Mouse (Mus musculus): Measurements from ENCODE around the gene Itgb8. TPM values are rescaled to one million over a fixed set of nuclear protein-coding genes. Genes with fewer than 3 reads are reported as not detected.

The Itgb8 gene
- total and polyA plus RNA-seq, 2 experiments from 2014 or later = 8.2 to 28.3 TPM

DNA sequence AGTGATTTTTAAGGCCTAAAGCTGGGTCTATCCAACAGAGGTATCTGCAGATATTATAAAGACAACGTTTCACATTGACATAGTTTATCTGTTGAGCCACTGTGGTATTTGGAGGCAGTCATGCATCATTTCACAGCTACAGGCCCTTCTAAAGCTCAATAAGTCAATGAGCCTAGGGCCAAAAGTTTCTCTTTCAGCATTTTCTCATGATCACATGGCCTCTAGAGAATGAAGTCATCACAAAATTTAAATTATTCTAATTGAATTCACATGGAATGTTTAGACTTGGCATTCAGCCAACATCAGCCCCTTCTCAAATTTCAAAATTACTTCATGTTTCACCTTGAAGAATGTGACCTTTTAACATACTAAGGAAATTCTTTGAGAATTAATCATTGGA lies 10.0 kb upstream of the Itgb8 start:
- 16% methylated on average over 1 of the region's 1 CpGs for WGBS

DNA sequence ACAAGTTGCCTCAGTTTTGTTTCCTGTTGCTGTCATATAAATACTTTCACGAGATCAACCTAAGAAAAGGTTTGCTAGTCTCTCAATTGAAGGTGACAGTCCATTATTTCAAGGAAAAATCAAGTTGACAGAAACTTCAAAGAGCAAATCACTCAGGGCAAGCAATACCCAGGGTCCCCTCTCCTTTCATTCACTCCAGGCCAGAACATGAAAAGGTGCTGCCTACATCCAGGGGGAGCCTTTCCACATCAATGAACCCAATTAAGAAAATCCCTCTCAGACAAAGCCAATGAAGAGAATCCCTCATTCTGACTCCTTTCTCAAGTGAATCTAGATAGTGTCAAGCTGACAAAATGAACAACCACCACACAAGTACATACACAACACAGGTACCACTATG lies 2.5 kb upstream of the Itgb8 start:
- no peak for ATAC-seq
- no peaks in the 10 kb centered on the region for H3K9me3 ChIP-seq (ENCODE audit: low read length)
- H3K4me2 ChIP-seq (ENCODE audit: low read depth) = no peak overlapping the region
- H3K27ac ChIP-seq (ENCODE audit: low read depth, low read length) = no peak overlapping the region
- H3K27me3 ChIP-seq (ENCODE audit: insufficient read depth, low read length) = no peaks in the 10 kb centered on the region
- no peak overlapping the region for H3K9ac ChIP-seq
- H3K36me3 ChIP-seq (ENCODE audit: insufficient read depth) = no peaks in the 10 kb centered on the region
- H3K4me1 ChIP-seq (ENCODE audit: insufficient read depth) = peaks cover 8% of the 10 kb centered on the region; the same call in 1 of the 2 replicates
- H3K4me3 ChIP-seq (ENCODE audit: low read depth, low read length) = no peak overlapping the region
- no peak for TF ChIP-seq CTCF (IDR thresholded peaks at IDR 0.05; ENCODE audit: low read depth)
- no peak for DNase-seq
- 22% methylated on average over 1 of the region's 1 CpGs for WGBS

More for the DNA sequence above, 10.0 kb upstream of the Itgb8 start:
- Histone ChIP-seq H3K4me3 (ENCODE audit: low read depth, low read length) (no peak overlapping the region), H3K9ac (no peak overlapping the region), H3K4me1 (ENCODE audit: insufficient read depth) (no peaks in the 10 kb centered on the region), H3K27me3 (ENCODE audit: insufficient read depth, low read length) (no peaks in the 10 kb centered on the region), H3K9me3 (ENCODE audit: low read length) (no peaks in the 10 kb centered on the region), H3K27ac (ENCODE audit: low read depth, low read length) (no peak overlapping the region), H3K4me2 (ENCODE audit: low read depth) (no peak overlapping the region), H3K36me3 (ENCODE audit: insufficient read depth) (no peaks in the 10 kb centered on the region)
- ATAC-seq (no peak), DNase-seq (no peak)
- TF ChIP-seq CTCF (IDR thresholded peaks at IDR 0.05; ENCODE audit: low read depth) = no peak

DNA sequence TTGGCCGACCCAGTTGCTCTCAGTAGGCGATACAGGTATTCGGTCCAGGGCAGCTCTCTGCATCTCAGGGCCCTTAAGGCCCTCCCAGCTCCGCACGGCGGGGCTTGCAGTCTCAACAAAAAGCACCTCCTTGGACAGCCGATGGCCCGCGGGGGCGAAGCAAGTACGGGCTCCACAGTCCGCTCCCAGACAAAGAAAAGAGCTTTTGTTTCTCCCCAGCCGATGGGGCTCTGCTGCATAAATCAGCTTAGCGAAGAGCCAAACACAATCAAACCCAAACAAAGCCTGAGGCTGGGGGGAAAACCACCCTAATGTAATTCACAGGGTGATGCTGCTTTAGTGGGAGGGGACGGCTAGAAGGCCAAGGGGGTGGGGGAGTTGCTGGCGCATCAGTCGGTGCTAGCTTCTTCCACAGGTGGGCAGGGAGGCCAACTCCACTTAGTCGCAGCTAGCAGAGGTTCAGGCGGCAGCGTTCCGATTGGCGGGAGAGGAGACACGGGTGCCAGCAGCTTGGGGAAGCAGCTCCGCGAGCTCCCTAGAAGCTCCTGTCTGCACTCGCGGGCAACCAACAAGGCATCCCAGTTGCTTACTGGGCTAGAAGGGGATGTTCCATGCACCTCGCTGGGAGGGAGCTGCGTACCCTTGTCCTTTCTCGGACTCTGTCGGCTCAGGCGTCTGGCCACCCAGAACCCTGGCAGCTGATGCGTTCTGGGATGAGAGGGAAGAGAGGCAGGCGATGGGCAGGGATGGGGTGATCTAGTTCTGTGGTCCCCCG lies 494 bp downstream of the Itgb8 start:
- H3K27me3 ChIP-seq (ENCODE audit: insufficient read depth, low read length) = no peaks in the 10 kb centered on the region
- H3K4me2 ChIP-seq (ENCODE audit: low read depth) = peak overlapping the region; percentile 67
- peak overlapping the region; percentile 72 for H3K9ac ChIP-seq
- no peaks in the 10 kb centered on the region for H3K36me3 ChIP-seq (ENCODE audit: insufficient read depth)
- DNase-seq (peak; percentile 88), ATAC-seq (peak; percentile 85)
- H3K4me3 ChIP-seq (ENCODE audit: low read depth, low read length) = peak overlapping the region; percentile 50
- no peak for TF ChIP-seq CTCF (IDR thresholded peaks at IDR 0.05; ENCODE audit: low read depth)
- H3K4me1 ChIP-seq (ENCODE audit: insufficient read depth) = peaks cover 17% of the 10 kb centered on the region
- 4% methylated on average over 35 of the region's 35 CpGs for WGBS
- H3K27ac ChIP-seq (ENCODE audit: low read depth, low read length) = peak overlapping the region; percentile 85
- no peaks in the 10 kb centered on the region for H3K9me3 ChIP-seq (ENCODE audit: low read length)

DNA sequence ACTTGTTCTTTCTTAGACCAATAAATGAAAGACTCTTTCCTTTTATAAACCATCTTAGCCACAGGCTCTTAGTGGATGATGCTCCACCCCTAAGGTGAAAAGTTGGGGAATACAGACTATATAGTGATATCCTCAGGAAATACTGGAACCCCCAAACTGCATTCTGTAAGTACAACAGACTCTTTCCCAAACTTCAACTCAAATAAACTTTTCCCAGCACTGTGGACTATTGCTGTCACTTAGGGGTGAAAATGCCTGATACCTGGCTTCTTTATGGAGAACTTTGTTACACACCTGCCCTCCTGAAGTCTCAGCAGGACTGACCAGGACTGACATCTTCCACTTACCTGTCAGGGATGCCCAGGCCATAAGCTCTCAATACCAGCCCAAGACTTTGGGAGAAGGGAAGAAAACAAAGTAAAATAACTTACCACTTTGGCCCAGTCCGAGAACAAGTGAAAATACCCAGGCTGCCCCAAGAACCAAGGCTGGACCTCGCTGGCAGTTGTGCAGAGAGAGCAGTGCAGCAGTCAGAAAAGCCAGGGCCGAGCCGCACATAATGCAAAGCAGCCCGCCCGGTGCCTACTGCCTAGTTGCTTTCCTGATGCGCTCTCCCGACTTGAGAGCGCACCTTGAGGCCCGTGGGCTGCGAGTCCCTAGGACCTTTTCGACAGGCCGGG lies 1.2 kb downstream of the Itgb8 start:
- ATAC-seq = peak; percentile 26

DNA sequence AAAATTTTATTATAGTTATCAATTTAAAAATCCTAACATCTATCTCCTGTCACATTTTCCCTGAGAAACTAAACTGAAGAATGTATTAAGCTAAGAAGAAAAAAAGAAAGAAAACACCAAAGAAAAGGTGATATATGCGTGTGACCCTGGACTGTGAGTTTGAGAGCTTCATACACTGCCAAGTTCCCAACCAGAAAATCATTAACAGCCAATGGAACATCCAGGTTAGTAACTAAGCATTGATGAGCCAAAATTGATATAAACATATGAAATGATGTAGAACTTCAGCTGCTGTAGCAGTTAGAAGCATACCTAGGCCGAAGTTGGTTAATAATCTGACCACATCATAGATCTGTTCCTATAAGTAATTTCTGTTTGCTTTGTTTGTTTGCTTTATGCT lies 6.8 kb downstream of the Itgb8 start:
- WGBS = 92% methylated on average over 2 of the region's 2 CpGs

More for the DNA sequence above, 1.2 kb downstream of the Itgb8 start:
- Histone ChIP-seq H3K36me3 (ENCODE audit: insufficient read depth) (no peaks in the 10 kb centered on the region), H3K27me3 (ENCODE audit: insufficient read depth, low read length) (no peaks in the 10 kb centered on the region), H3K9ac (peak overlapping the region; percentile 72), H3K27ac (ENCODE audit: low read depth, low read length) (peak overlapping the region; percentile 85), H3K9me3 (ENCODE audit: low read length) (no peaks in the 10 kb centered on the region), H3K4me1 (ENCODE audit: insufficient read depth) (peaks cover 17% of the 10 kb centered on the region), H3K4me2 (ENCODE audit: low read depth) (peak overlapping the region; percentile 67), H3K4me3 (ENCODE audit: low read depth, low read length) (peak overlapping the region; percentile 50)
- TF ChIP-seq CTCF (IDR thresholded peaks at IDR 0.05; ENCODE audit: low read depth) = no peak
- no peak for DNase-seq
- WGBS = under 1% methylated on average over 13 of the region's 13 CpGs

DNA sequence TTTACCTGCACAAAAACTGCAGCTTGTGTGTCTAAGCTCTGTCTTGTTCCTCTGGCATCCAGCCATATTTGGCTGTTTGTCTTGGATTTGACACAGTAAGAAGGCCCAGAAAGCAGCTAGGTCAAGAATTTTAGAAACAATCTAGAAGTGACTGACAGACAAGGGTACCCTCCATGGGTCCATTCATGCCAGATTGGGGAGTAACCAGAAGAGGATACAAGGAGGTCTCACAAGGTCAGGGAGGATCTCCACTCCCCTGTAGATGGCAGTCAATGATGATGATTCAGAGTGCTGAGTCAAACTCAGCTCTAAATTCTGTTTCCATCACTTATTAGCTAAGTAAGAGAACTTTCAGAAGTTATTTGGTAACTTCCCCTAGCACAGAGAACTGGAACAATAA lies 8.2 kb downstream of the Itgb8 start:
- H3K4me1 ChIP-seq (ENCODE audit: insufficient read depth) = peaks cover 6% of the 10 kb centered on the region; the same call in 1 of the 2 replicates
- TF ChIP-seq CTCF (IDR thresholded peaks at IDR 0.05; ENCODE audit: low read depth) = no peak
- H3K9ac ChIP-seq = no peak overlapping the region
- no peak overlapping the region for H3K27ac ChIP-seq (ENCODE audit: low read depth, low read length)
- no peaks in the 10 kb centered on the region for H3K36me3 ChIP-seq (ENCODE audit: insufficient read depth)
- DNase-seq = no peak
- no peak overlapping the region for H3K4me2 ChIP-seq (ENCODE audit: low read depth)
- H3K27me3 ChIP-seq (ENCODE audit: insufficient read depth, low read length) = no peaks in the 10 kb centered on the region
- H3K4me3 ChIP-seq (ENCODE audit: low read depth, low read length) = no peak overlapping the region
- H3K9me3 ChIP-seq (ENCODE audit: low read length) = no peaks in the 10 kb centered on the region
- no peak for ATAC-seq

More for the DNA sequence above, 6.8 kb downstream of the Itgb8 start:
- ATAC-seq (no peak), DNase-seq (no peak)
- no peak for TF ChIP-seq CTCF (IDR thresholded peaks at IDR 0.05; ENCODE audit: low read depth)
- Histone ChIP-seq H3K4me3 (ENCODE audit: low read depth, low read length) (no peak overlapping the region), H3K4me2 (ENCODE audit: low read depth) (no peak overlapping the region), H3K4me1 (ENCODE audit: insufficient read depth) (peaks cover 10% of the 10 kb centered on the region), H3K36me3 (ENCODE audit: insufficient read depth) (no peaks in the 10 kb centered on the region), H3K9me3 (ENCODE audit: low read length) (no peaks in the 10 kb centered on the region), H3K27me3 (ENCODE audit: insufficient read depth, low read length) (no peaks in the 10 kb centered on the region), H3K9ac (no peak overlapping the region), H3K27ac (ENCODE audit: low read depth, low read length) (no peak overlapping the region)

DNA sequence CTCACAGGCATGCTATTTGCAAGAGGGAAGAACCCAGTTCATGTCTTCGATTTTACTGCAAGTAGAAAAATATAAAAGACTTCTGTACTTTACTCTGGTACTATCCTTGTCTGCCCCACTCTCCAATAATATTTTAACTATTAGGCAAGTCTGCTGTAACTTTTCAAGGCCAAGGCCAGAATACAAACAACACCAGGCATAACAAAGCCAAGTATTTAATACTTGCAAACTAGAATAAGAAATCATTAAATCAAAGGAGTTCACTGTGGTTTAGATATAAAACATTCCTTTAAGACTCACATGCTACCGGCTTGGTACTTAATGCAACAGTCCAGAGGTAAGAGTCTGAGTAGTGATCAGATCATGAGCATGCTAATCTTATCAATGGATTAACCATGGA lies 9.0 kb downstream of the Itgb8 start:
- H3K9ac ChIP-seq = no peak overlapping the region
- no peak overlapping the region for H3K4me3 ChIP-seq (ENCODE audit: low read depth, low read length)
- H3K4me2 ChIP-seq (ENCODE audit: low read depth) = no peak overlapping the region
- H3K27me3 ChIP-seq (ENCODE audit: insufficient read depth, low read length) = no peaks in the 10 kb centered on the region
- H3K36me3 ChIP-seq (ENCODE audit: insufficient read depth) = no peaks in the 10 kb centered on the region
- DNase-seq = no peak
- TF ChIP-seq CTCF (IDR thresholded peaks at IDR 0.05; ENCODE audit: low read depth) = no peak
- peaks cover under 1% of the 10 kb centered on the region; the same call in 1 of the 2 replicates for H3K4me1 ChIP-seq (ENCODE audit: insufficient read depth)
- ATAC-seq = no peak
- no peak overlapping the region for H3K27ac ChIP-seq (ENCODE audit: low read depth, low read length)
- WGBS = 84% methylated on average over 2 of the region's 2 CpGs
- no peaks in the 10 kb centered on the region for H3K9me3 ChIP-seq (ENCODE audit: low read length)
